Mouse (Mus musculus) telencephalon, adult 2 months (tissue): ENCODE results near the gene Zscan4b.
"Not testable (repeated sequence)": the region's sequence is repeated elsewhere in the genome, so short reads cannot be mapped to it uniquely, and the experiment has no call there.

Experiments
- DNase-seq: peaks from one replicate; pipeline ENCODE4 v3.0.0-alpha.2; 2011; ENCODE audit warnings: low read depth, low spot score

Zscan4b gene

GRCm38 (mm10) chr7:10904950-10905349 lies at the start of gene Zscan4b:
Zscan4b (minus strand) TSS chr7:10905050.
- not testable (repeated sequence) for DNase-seq
